Mouse (Mus musculus) olfactory bulb, adult 2 months (tissue): ENCODE measurements at regions not wholly inside any gene's neighbourhood (a gene's known extent, or its start where the extent isn't known, plus 50 kb on each side); places are given as distances from the start of the nearest gene placed in this dataset.

Source experiments
- H3K27ac ChIP-seq: fragments of 200-500 bp; 2 replicates; pipeline ENCODE4 v1.5.1; 2012; ENCODE audit warnings: low read depth, low read length; ENCODE audit not compliant: insufficient read depth
- H3K4me1 ChIP-seq: fragments of 200-500 bp; 2 replicates; pipeline ENCODE4 v1.6.1; 2012; ENCODE audit warnings: low read length; ENCODE audit not compliant: control insufficient read depth, insufficient read depth
- H3K4me3 ChIP-seq: fragments of 200-500 bp; 2 replicates; pipeline ENCODE4 v1.5.1; 2012; ENCODE audit warnings: mild to moderate bottlenecking, low read depth, low read length, moderate library complexity; ENCODE audit not compliant: insufficient read depth
- CTCF ChIP-seq: fragments of 200-500 bp; IDR thresholded peaks from 2 replicates; pipeline ENCODE4 v1.5.1; 2012; ENCODE audit warnings: low read depth, mild to moderate bottlenecking, low read length, moderate library complexity; ENCODE audit not compliant: insufficient read depth
- POLR2A ChIP-seq: fragments of 200-500 bp; IDR thresholded peaks from 2 replicates; pipeline ENCODE4 v1.6.1; 2012; ENCODE audit warnings: mild to moderate bottlenecking, low read depth, low read length, moderate library complexity; ENCODE audit not compliant: insufficient read depth
- WGBS: fragments of 180-500 bp; shearing (Covaris S2); methylation state at CpG from one replicate; pipeline ENCODE4 v1.1.7; 2018; 5-methylcytosine and 5-hydroxymethylcytosine counted together

- no peak overlapping the region for H3K4me3 ChIP-seq
- no peak overlapping the region for H3K27ac ChIP-seq
- TF ChIP-seq CTCF (no peak), POLR2A (no peak)
- H3K4me1 ChIP-seq: no peaks in the 10 kb centered on the region
- 83% methylated on average over 12 of the region's 12 CpGs for WGBS
Observed at GRCm38 (mm10) chr11:23168546-23169218, 87.2 kb upstream of the Xpo1 start.

GRCm38 (mm10) chr11:23169742-23170428 is 86.0 kb upstream of the Xpo1 start:
- H3K4me1 ChIP-seq: no peaks in the 10 kb centered on the region
- 88% methylated on average over 3 of the region's 3 CpGs for WGBS
- H3K4me3 ChIP-seq: no peak overlapping the region
- no peak for TF ChIP-seq POLR2A
- TF ChIP-seq CTCF: no peak
- H3K27ac ChIP-seq: no peak overlapping the region

- WGBS: 74% methylated on average over 2 of the region's 2 CpGs
- Histone ChIP-seq H3K4me3 (no peak overlapping the region), H3K4me1 (no peaks in the 10 kb centered on the region), H3K27ac (no peak overlapping the region)
- no peak for TF ChIP-seq POLR2A
- no peak for TF ChIP-seq CTCF
Observed at GRCm38 (mm10) chr11:23170813-23171212, 85.0 kb upstream of the Xpo1 start.

- 100% methylated on average over 1 of the region's 1 CpGs for WGBS
- Histone ChIP-seq H3K4me3 (no peak overlapping the region), H3K27ac (no peak overlapping the region), H3K4me1 (no peaks in the 10 kb centered on the region)
- TF ChIP-seq CTCF: no peak
- TF ChIP-seq POLR2A: no peak
Observed at GRCm38 (mm10) chr11:23171760-23172159, 84.1 kb upstream of the Xpo1 start.

- Histone ChIP-seq H3K27ac (no peak overlapping the region), H3K4me3 (no peak overlapping the region), H3K4me1 (no peaks in the 10 kb centered on the region)
- 89% methylated on average over 7 of the region's 7 CpGs for WGBS
- no peak for TF ChIP-seq CTCF
- no peak for TF ChIP-seq POLR2A
Observed at GRCm38 (mm10) chr11:23181647-23182046, 74.2 kb upstream of the Xpo1 start.

- Histone ChIP-seq H3K27ac (no peak overlapping the region), H3K4me1 (no peaks in the 10 kb centered on the region), H3K4me3 (no peak overlapping the region)
- WGBS: 95% methylated on average over 2 of the region's 2 CpGs
- TF ChIP-seq POLR2A (no peak), CTCF (no peak)
Observed at GRCm38 (mm10) chr11:23185211-23185610, 70.6 kb upstream of the Xpo1 start.

GRCm38 (mm10) chr11:23201701-23202449 is 54.0 kb upstream of the Xpo1 start:
- no peak overlapping the region for H3K27ac ChIP-seq

GRCm38 (mm10) chr11:23203566-23203965 is 52.3 kb upstream of the Xpo1 start:
- no peak for TF ChIP-seq POLR2A
- no peak for TF ChIP-seq CTCF
- Histone ChIP-seq H3K4me3 (no peak overlapping the region), H3K4me1 (no peaks in the 10 kb centered on the region), H3K27ac (no peak overlapping the region)
- 94% methylated on average over 14 of the region's 14 CpGs for WGBS

More at GRCm38 (mm10) chr11:23201701-23202449, 54.0 kb upstream of the Xpo1 start:
- WGBS: 39% methylated on average over 9 of the region's 9 CpGs
- no peaks in the 10 kb centered on the region for H3K4me1 ChIP-seq
- TF ChIP-seq CTCF: no peak
- no peak for TF ChIP-seq POLR2A
- no peak overlapping the region for H3K4me3 ChIP-seq

GRCm38 (mm10) chr11:23204041-23204440 is 51.8 kb upstream of the Xpo1 start:
- 87% methylated on average over 12 of the region's 12 CpGs for WGBS
- Histone ChIP-seq H3K27ac (no peak overlapping the region), H3K4me1 (no peaks in the 10 kb centered on the region), H3K4me3 (no peak overlapping the region)
- no peak for TF ChIP-seq POLR2A
- no peak for TF ChIP-seq CTCF
